Mouse (Mus musculus): ENCODE data around the gene Gm14288. TPM values are rescaled to one million over a fixed set of nuclear protein-coding genes. Genes with fewer than 3 reads are reported as not detected.
"Not testable (repeated sequence)": the region's sequence is repeated elsewhere in the genome, so short reads cannot be mapped to it uniquely, and the experiment has no call there.

Gm14288 gene
- 0.48 and 0.88 TPM in 2 replicates for polyA plus RNA-seq (2012; rRNA removed)
- 0.63 and 0.89 TPM in 2 replicates for polyA plus RNA-seq (2014; fragmentation: Nextera tagmentation; extraction: Ambion mirVana)

- H3K36me3 ChIP-seq (replicated peaks; ENCODE audit: control insufficient read depth, insufficient read depth, low read depth); DNase-seq (ENCODE audit: low read depth in 3 of 3, low spot score in 3 of 3); H3K9me3 ChIP-seq (ENCODE audit: control insufficient read depth, low read length); ATAC-seq (ENCODE audit: insufficient read depth); H3K4me3 ChIP-seq (ENCODE audit: insufficient read depth in 1 of 2, low read depth in 2 of 2, low read length in 2 of 2); H3K4me2 ChIP-seq (ENCODE audit: low read depth); H3K9ac ChIP-seq (replicated peaks); H3K27ac ChIP-seq; H3K4me1 ChIP-seq (replicated peaks; ENCODE audit: control insufficient read depth in 2 of 2, insufficient read depth in 2 of 2, low read length in 1 of 2); H3K27me3 ChIP-seq (ENCODE audit: control insufficient read depth, insufficient read depth, low read length): not testable (repeated sequence)
- WGBS (ENCODE audit: insufficient replicate concordance), result no CpG with 5 or more reads among the region's 6 CpGs
Observed at GRCm38 (mm10) chr2:175800993-175801392, at the start of gene Gm14288. TSS of gene Gm14288 (minus strand) at chr2:175801093.

DNA sequence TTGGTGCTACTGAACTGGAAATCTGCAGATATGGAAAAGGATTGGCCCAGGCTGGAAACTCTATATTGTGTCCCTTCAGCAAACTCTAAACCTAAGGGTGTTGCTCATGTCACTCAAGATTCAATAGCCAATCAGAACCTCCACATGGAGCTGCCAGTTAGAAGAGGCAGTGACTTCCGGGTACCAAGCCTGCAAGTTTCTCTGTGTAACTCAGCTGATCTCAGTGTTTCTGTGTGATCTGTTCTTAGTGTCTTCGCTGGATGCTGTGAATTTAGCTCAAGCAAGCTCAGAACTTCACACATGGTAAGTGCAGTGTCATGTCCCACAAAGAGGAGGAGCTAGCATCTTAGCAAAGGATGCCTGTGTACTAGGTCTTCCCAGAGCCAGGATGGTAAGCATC lies 59.7 kb downstream of the Gm14288 start, which contains the start of gene Gm2007:
Gene Gm2007, plus strand, starts transcription at position 301 of the 400 bp plus-strand sequence.
- not testable (repeated sequence) for H3K27me3 ChIP-seq (ENCODE audit: control insufficient read depth, insufficient read depth, low read length); ATAC-seq (ENCODE audit: insufficient read depth); H3K9ac ChIP-seq (replicated peaks); H3K9me3 ChIP-seq (ENCODE audit: control insufficient read depth, low read length); H3K4me3 ChIP-seq (ENCODE audit: insufficient read depth in 1 of 2, low read depth in 2 of 2, low read length in 2 of 2); H3K4me2 ChIP-seq (ENCODE audit: low read depth); DNase-seq (ENCODE audit: low read depth in 3 of 3, low spot score in 3 of 3); H3K4me1 ChIP-seq (replicated peaks; ENCODE audit: control insufficient read depth in 2 of 2, insufficient read depth in 2 of 2, low read length in 1 of 2); H3K36me3 ChIP-seq (replicated peaks; ENCODE audit: control insufficient read depth, insufficient read depth, low read depth); H3K27ac ChIP-seq
- whole genome bisulfite sequencing (ENCODE audit: insufficient replicate concordance), result no CpG with 5 or more reads among the region's 2 CpGs

Other genes with a start within 250 kb of the Gm14288 start
- gene Gm11007, start 157.1 kb downstream of the Gm14288 start, polyA plus RNA-seq (2012; rRNA removed), result not detected in 2 replicates
- gene Gm11007, start 157.1 kb downstream of the Gm14288 start, polyA plus RNA-seq (2014; fragmentation: Nextera tagmentation; extraction: Ambion mirVana), result not detected in 2 replicates
- gene Zfp969, start 97.4 kb downstream of the Gm14288 start, polyA plus RNA-seq (2012; rRNA removed), result not detected in 2 replicates
- gene Zfp969, start 97.4 kb downstream of the Gm14288 start, polyA plus RNA-seq (2014; fragmentation: Nextera tagmentation; extraction: Ambion mirVana), result 13.9 and 18.7 TPM in 2 replicates
- gene Gm2007, start 59.6 kb downstream of the Gm14288 start, polyA plus RNA-seq (2012; rRNA removed), result not detected in 2 replicates
- gene Gm2007, start 59.6 kb downstream of the Gm14288 start, polyA plus RNA-seq (2014; fragmentation: Nextera tagmentation; extraction: Ambion mirVana), result not detected in 2 replicates
- gene Gm6710, start 68.1 kb upstream of the Gm14288 start, polyA plus RNA-seq (2012; rRNA removed), result 0.65 and 1.1 TPM in 2 replicates
- 3.0 and 4.7 TPM in 2 replicates for gene Gm6710, start 68.1 kb upstream of the Gm14288 start, polyA plus RNA-seq (2014; fragmentation: Nextera tagmentation; extraction: Ambion mirVana)
- 0.56 and 1.1 TPM in 2 replicates for gene Zfp966, start 130.0 kb upstream of the Gm14288 start, polyA plus RNA-seq (2012; rRNA removed)
- 0.27 and 0.73 TPM in 2 replicates for gene Zfp966, start 130.0 kb upstream of the Gm14288 start, polyA plus RNA-seq (2014; fragmentation: Nextera tagmentation; extraction: Ambion mirVana)
- gene Gm2026, start 164.2 kb upstream of the Gm14288 start, polyA plus RNA-seq (2012; rRNA removed), result 0.52 and 2.3 TPM in 2 replicates
- 2.6 and 4.3 TPM in 2 replicates for gene Gm2026, start 164.2 kb upstream of the Gm14288 start, polyA plus RNA-seq (2014; fragmentation: Nextera tagmentation; extraction: Ambion mirVana)

Data from liver, embryonic 14.5 days (tissue).